Mouse (Mus musculus): Measurements from ENCODE around the gene Tnik. TPM values are rescaled to one million over a fixed set of nuclear protein-coding genes. Genes with fewer than 3 reads are reported as not detected.
A peak's percentile ranks its signal among the peaks of the same experiment; 100 is the strongest.

Gene Tnik
- total and polyA plus RNA-seq, 2 experiments from 2014 or later = 58.2 to 118 TPM

DNA sequence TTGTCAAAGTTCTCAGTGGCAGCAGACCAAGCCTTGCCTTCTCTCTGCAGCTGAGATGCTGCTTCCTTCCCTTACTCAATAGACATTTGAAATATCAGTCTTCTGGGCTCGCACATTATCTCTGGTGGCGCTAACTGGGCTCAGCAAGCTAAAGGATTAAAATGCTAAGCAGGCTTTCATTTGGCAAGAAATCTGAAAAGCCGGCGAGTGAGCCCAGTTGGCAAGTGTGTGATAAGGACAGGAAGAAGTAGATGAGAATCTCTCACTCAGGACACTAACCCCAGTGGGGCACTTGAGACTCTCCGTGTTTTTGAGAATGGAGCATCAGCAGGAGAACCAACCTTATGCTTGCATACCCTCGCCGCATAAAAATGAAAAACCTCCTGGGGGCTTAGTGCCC, 417.8 kb downstream of the Tnik start:
- H3K4me3 ChIP-seq (ENCODE audit: low read depth, low read length) = no peak overlapping the region
- no peak for ATAC-seq (ENCODE audit: low FRiP score)
- TF ChIP-seq CTCF (IDR thresholded peaks at IDR 0.05) = no peak
- no peak for DNase-seq (ENCODE audit: low spot score)
- no peaks in the 10 kb centered on the region for H3K27me3 ChIP-seq (ENCODE audit: insufficient read depth, low read length)
- no peak overlapping the region for H3K27ac ChIP-seq (ENCODE audit: low read depth, low read length)
- H3K36me3 ChIP-seq (ENCODE audit: insufficient read depth, low read length) = no peaks in the 10 kb centered on the region
- 31% methylated on average over 7 of the region's 7 CpGs for WGBS
- H3K4me2 ChIP-seq (ENCODE audit: low read depth, low read length, poor library complexity, severe bottlenecking) = no peak overlapping the region
- no peaks in the 10 kb centered on the region for H3K4me1 ChIP-seq (ENCODE audit: insufficient read depth, low read length)
- H3K9me3 ChIP-seq (ENCODE audit: low read length) = no peaks in the 10 kb centered on the region
- H3K9ac ChIP-seq (replicated peaks; ENCODE audit: low read length, poor library complexity, severe bottlenecking) = no peak overlapping the region

- no peaks in the 10 kb centered on the region for H3K27me3 ChIP-seq (ENCODE audit: insufficient read depth, low read length)
- no peak overlapping the region for H3K4me2 ChIP-seq (ENCODE audit: low read depth, low read length, poor library complexity, severe bottlenecking)
- H3K4me3 ChIP-seq (ENCODE audit: low read depth, low read length) = no peak overlapping the region
- H3K9me3 ChIP-seq (ENCODE audit: low read length) = no peaks in the 10 kb centered on the region
- no peak for TF ChIP-seq CTCF (IDR thresholded peaks at IDR 0.05)
- DNase-seq (ENCODE audit: low spot score) (no peak), ATAC-seq (ENCODE audit: low FRiP score) (no peak)
- H3K4me1 ChIP-seq (ENCODE audit: insufficient read depth, low read length) = no peaks in the 10 kb centered on the region
- no peaks in the 10 kb centered on the region for H3K36me3 ChIP-seq (ENCODE audit: insufficient read depth, low read length)
- 56% methylated on average over 6 of the region's 6 CpGs for WGBS
- H3K27ac ChIP-seq (ENCODE audit: low read depth, low read length) = no peak overlapping the region
- no peak overlapping the region for H3K9ac ChIP-seq (replicated peaks; ENCODE audit: low read length, poor library complexity, severe bottlenecking)
These were observed 418.9 kb downstream of the Tnik start for GRCm38 (mm10) chr3:28681866-28682265.

DNA sequence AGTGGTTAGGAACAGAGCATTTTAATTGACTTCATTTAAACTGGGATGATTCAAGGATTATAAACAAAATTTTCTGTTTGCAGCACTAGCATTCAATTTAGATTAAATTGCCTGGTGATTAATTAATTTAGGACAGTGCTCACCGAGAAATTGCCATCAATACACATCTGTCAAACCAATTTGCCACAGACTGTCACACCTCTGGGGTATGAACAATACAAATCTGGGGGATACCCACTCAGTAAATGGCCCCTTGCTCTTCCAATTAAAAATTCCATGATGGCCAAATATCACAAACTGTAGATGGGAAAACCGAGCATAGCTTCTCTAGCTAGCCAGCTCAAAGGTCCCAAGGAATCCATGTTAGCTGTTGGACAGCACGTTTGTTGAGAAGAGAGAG, 419.4 kb downstream of the Tnik start:
- no peaks in the 10 kb centered on the region for H3K9me3 ChIP-seq (ENCODE audit: low read length)
- no peaks in the 10 kb centered on the region for H3K27me3 ChIP-seq (ENCODE audit: insufficient read depth, low read length)
- H3K9ac ChIP-seq (replicated peaks; ENCODE audit: low read length, poor library complexity, severe bottlenecking) = no peak overlapping the region
- ATAC-seq (ENCODE audit: low FRiP score) (no peak), DNase-seq (ENCODE audit: low spot score) (no peak)
- H3K36me3 ChIP-seq (ENCODE audit: insufficient read depth, low read length) = no peaks in the 10 kb centered on the region
- no peaks in the 10 kb centered on the region for H3K4me1 ChIP-seq (ENCODE audit: insufficient read depth, low read length)
- WGBS = 55% methylated on average over 3 of the region's 3 CpGs
- no peak overlapping the region for H3K4me2 ChIP-seq (ENCODE audit: low read depth, low read length, poor library complexity, severe bottlenecking)
- no peak overlapping the region for H3K4me3 ChIP-seq (ENCODE audit: low read depth, low read length)
- TF ChIP-seq CTCF (IDR thresholded peaks at IDR 0.05) = no peak
- H3K27ac ChIP-seq (ENCODE audit: low read depth, low read length) = no peak overlapping the region

DNA sequence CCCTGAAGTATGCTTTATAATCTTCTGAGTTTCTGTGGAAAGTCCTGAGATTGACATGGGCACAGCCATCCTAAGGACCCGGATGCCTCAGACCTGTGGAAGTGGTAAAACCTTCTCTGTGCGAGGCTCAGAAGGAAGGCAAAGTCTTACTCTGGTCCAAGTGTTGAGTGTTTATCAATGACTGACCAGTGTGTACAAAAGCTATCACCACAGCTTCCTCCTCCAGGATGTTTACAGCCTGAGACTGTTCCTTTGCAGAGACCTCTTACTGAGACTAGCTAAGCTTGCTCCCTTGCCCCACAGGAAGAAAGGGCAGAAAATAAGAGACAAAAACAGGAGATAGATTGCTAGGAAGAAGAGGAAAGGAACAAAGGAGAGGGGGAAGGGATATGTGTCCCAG, 422.5 kb downstream of the Tnik start:
- no peak for TF ChIP-seq CTCF (IDR thresholded peaks at IDR 0.05)
- Histone ChIP-seq H3K9me3 (ENCODE audit: low read length) (no peaks in the 10 kb centered on the region), H3K4me2 (ENCODE audit: low read depth, low read length, poor library complexity, severe bottlenecking) (no peak overlapping the region), H3K36me3 (ENCODE audit: insufficient read depth, low read length) (no peaks in the 10 kb centered on the region), H3K4me1 (ENCODE audit: insufficient read depth, low read length) (no peaks in the 10 kb centered on the region), H3K27me3 (ENCODE audit: insufficient read depth, low read length) (no peaks in the 10 kb centered on the region), H3K9ac (replicated peaks; ENCODE audit: low read length, poor library complexity, severe bottlenecking) (no peak overlapping the region), H3K27ac (ENCODE audit: low read depth, low read length) (no peak overlapping the region), H3K4me3 (ENCODE audit: low read depth, low read length) (no peak overlapping the region)
- DNase-seq (ENCODE audit: low spot score) (no peak), ATAC-seq (ENCODE audit: low FRiP score) (no peak)
- 76% methylated on average over 2 of the region's 2 CpGs for WGBS

- DNase-seq (ENCODE audit: low spot score) (no peak), ATAC-seq (ENCODE audit: low FRiP score) (no peak)
- Histone ChIP-seq H3K4me1 (ENCODE audit: insufficient read depth, low read length) (no peaks in the 10 kb centered on the region), H3K36me3 (ENCODE audit: insufficient read depth, low read length) (no peaks in the 10 kb centered on the region), H3K4me3 (ENCODE audit: low read depth, low read length) (no peak overlapping the region), H3K9ac (replicated peaks; ENCODE audit: low read length, poor library complexity, severe bottlenecking) (no peak overlapping the region), H3K4me2 (ENCODE audit: low read depth, low read length, poor library complexity, severe bottlenecking) (no peak overlapping the region), H3K27ac (ENCODE audit: low read depth, low read length) (no peak overlapping the region), H3K9me3 (ENCODE audit: low read length) (no peaks in the 10 kb centered on the region), H3K27me3 (ENCODE audit: insufficient read depth, low read length) (no peaks in the 10 kb centered on the region)
- 92% methylated on average over 5 of the region's 5 CpGs for WGBS
- TF ChIP-seq CTCF (IDR thresholded peaks at IDR 0.05) = no peak
These were observed 431.8 kb downstream of the Tnik start for GRCm38 (mm10) chr3:28694811-28695210.

DNA sequence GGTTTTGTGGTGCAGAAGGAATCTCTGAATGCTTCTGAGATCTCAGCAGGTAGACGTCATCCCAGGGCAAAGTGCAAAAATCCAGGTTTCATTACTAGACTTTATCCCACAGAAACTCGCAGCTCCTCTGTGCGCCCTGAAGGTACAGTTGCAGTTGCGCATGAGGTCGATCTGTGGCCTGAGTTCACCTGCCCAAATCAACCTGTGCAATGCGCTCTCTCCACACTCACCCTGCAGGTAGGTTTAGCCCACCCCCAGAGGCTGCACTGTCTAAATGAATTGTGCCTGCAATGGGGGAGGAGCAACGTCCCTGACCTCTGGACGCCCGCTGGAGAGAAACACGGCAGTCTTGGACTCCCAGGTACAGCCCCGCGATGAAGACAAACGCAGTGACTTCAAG, 432.6 kb downstream of the Tnik start:
- DNase-seq (ENCODE audit: low spot score) = no peak
- H3K4me3 ChIP-seq (ENCODE audit: low read depth, low read length) = no peak overlapping the region
- H3K4me1 ChIP-seq (ENCODE audit: insufficient read depth, low read length) = no peaks in the 10 kb centered on the region
- H3K27me3 ChIP-seq (ENCODE audit: insufficient read depth, low read length) = no peaks in the 10 kb centered on the region
- TF ChIP-seq CTCF (IDR thresholded peaks at IDR 0.05) = no peak
- 77% methylated on average over 13 of the region's 13 CpGs for WGBS
- 0 out of 2 replicates have a peak, but pooled peaks have one; percentile 22 for ATAC-seq (ENCODE audit: low FRiP score)
- no peak overlapping the region for H3K27ac ChIP-seq (ENCODE audit: low read depth, low read length)
- H3K9ac ChIP-seq (replicated peaks; ENCODE audit: low read length, poor library complexity, severe bottlenecking) = no peak overlapping the region
- H3K4me2 ChIP-seq (ENCODE audit: low read depth, low read length, poor library complexity, severe bottlenecking) = no peak overlapping the region
- no peaks in the 10 kb centered on the region for H3K36me3 ChIP-seq (ENCODE audit: insufficient read depth, low read length)
- no peaks in the 10 kb centered on the region for H3K9me3 ChIP-seq (ENCODE audit: low read length)
